Mouse (Mus musculus): ENCODE data around the gene Eid3.

Gene Eid3

DNA sequence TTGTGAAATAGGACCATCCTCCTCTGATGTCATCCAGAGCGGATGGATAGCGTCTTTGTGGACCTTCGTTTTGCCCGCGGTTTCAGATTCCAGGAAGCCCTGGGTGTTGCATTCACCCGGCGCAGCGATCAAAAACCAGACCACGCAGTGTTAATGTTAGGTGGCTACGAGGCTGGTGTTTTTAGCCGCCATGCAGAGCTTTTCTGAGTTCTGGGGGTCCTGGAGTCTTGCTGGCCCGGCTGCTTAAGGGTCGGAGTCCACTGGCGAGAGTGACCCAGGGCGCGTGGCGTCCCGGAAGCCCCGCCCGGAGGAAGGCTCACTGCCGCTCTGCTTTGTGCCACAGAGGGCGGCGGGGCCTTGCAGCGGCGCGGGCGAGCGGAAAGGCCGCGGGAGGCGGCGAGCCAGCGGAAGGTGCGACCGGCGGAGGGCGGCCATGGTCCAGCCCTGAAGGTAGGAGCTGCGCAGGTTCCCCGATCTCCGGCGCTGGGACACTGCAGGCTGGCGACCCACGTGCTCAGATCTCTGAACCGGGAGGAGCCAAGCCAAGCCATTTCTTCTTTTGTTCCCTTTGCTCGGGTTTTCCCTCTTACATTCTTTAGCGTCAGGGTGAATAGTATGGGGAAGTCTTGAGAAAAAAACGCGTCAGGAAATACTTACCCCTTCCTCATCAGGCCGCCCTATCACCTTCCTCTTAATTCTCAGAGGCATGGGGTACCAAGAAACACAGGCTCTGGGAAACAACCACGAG lies 6.1 kb upstream of the Eid3 start:
- in situ Hi-C loops (cut with MboI, MseI) = loop anchor here (5.0 kb wide), 2 partner anchors 48 to 813 kb away; partner anchors contain the start of gene Zfp873

DNA sequence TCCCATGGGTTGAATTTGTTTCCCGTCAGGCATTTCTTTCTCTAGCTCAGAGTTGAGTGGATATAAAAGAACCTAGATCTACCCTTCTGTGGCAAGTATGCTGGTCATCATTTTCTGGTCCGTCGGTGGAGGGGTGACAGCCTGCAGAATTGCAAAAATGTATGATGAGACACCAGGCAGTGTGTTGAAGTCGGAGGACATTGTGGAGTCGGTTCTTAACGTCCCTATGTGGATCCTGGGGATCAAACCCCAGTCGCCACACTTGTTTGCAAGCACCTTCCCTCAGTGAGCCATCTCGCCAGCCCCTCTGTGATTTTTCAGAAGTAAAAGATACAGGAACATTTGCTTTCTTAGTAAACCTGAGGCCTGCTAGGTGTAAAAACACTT lies 5.5 kb upstream of the Eid3 start:
- in situ Hi-C loops (cut with MboI, MseI) = loop anchor here (5.0 kb wide), 2 partner anchors 49 to 814 kb away; partner anchors contain the start of gene Zfp873

DNA sequence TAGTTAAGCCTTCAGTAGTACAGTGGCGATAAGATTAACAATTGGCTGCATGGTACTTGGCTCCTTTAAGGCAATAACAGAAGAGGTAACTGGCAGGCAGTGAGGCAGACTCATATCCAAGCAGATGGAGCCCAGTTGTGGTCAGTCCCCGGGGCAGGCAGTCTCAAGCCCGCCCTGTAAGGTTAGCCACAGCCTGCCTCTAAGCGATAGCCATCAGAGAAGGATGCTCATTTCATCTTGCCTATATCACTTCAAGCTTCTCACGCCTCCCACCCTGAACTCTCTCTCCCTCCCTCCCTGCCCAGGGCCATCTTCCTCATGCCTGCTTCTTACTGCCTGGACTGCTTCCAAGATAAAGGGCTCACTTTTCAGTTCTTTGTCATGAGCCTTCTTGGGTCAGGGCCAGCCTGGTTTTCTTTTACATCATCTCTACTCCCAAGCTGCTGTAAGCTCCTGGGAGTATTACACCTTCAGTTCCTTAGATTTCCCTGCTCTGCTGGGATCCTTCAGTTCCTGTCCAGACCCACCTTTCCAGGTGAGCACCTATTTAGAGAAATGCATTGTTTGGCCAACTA lies 3.2 kb upstream of the Eid3 start:
- in situ Hi-C loops (cut with MboI, MseI) = loop anchor here (5.0 kb wide), 2 partner anchors 51 to 816 kb away; partner anchors contain the start of gene Zfp873

DNA sequence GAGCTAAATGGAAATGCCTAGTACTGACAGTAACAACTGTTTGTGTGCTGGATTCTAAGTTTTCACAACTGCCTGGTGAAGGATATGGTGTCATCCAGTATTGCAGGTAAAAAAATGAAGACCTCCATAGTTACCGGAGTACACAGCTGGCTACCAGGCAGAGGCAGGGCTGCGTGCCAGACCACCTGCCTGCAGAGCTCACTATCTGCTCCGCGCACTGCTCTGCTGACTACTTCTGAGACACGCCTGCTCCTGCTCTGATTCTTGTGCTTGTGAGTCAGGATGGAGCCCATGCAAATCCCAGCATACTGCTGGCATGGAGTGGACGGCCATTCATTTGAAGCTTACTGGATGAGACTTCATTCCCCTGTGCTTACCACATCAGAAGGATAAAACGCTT lies 2.6 kb upstream of the Eid3 start:
- in situ Hi-C loops (cut with MboI, MseI) = loop anchor here (5.0 kb wide), 2 partner anchors 52 to 817 kb away; partner anchors contain the start of gene Zfp873

DNA sequence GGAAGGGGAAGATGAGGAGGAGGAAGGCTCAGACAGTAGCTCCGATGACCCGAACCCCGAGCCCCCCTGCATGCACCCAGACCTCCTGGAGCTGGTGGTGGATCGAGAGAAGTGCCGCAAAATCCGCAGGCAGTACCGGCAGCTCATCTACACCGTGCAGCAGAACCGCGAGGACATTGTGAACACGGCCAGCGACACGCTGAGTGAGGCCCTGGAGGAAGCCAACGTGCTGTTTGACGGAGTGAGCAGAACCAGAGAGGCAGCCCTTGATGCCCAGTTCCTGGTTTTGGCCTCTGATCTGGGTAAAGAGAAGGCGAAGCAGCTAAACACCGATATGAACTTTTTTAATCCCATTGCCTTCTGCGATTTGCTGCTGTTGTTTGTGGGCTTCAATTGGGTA lies 406 bp downstream of the Eid3 start:
- in situ Hi-C loops (cut with MboI, MseI) = loop anchor here (5.0 kb wide), 1 partner anchor 105 kb away; the partner anchor contains the start of gene Nfyb

DNA sequence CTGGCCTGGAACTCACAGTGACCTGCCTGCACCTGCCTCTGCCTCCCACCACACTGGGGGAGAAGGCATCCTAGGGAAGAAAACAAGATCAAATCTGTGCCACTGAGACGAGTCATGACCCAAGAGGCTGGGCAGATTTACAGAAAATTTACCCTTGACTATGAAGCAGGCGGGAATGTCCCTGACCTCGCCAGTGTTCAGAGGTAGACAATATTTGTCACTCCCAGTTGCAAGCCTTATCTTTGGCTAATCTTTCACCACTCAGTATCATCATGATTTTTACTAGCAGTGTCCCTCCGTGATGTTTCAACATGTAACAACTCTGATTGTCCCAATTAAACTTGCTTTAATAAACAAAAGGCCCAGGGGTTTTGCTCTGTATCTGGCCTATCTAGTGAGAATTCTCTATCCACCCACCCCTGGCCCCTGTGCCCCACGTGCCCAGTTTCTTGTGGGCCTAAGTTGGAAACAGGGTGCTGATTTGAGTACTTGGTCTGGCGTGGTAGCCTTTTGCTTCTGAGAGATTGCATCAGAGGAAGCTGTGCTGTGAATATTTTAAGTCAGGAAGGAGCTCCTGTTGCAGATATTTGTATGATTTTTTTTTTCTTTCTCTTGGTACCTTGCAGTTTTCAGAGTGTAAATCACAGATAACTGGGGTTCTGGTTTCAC lies 2.1 kb downstream of the Eid3 start:
- in situ Hi-C loops (cut with MboI, MseI) = loop anchor here (5.0 kb wide), 1 partner anchor 106 kb away; the partner anchor contains the start of gene Nfyb

DNA sequence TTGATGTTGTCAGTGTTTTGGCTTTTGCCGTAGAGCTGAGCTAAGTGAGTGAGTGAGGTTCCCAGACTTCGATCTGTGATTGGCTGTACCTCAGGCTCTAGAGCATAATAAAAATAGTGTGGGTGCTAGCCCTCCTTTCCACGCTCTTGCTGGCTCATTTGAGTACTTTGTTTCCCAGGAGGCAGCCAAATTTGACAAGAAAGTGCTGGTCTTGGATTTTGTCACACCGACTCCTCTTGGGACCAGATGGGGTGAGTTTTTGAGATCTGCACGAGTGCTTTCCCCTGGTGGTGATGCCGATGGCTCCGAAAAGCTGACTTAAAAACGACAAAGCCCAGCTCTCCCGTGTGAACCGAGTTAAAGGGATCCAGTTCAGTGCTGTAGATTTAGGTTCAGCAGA lies 9.0 kb downstream of the Eid3 start:
- in situ Hi-C loops (cut with MboI, MseI) = loop anchor here (5.0 to 10.0 kb wide), 2 partner anchors 218 to 641 kb away; no protein-coding TSS in a partner anchor

DNA sequence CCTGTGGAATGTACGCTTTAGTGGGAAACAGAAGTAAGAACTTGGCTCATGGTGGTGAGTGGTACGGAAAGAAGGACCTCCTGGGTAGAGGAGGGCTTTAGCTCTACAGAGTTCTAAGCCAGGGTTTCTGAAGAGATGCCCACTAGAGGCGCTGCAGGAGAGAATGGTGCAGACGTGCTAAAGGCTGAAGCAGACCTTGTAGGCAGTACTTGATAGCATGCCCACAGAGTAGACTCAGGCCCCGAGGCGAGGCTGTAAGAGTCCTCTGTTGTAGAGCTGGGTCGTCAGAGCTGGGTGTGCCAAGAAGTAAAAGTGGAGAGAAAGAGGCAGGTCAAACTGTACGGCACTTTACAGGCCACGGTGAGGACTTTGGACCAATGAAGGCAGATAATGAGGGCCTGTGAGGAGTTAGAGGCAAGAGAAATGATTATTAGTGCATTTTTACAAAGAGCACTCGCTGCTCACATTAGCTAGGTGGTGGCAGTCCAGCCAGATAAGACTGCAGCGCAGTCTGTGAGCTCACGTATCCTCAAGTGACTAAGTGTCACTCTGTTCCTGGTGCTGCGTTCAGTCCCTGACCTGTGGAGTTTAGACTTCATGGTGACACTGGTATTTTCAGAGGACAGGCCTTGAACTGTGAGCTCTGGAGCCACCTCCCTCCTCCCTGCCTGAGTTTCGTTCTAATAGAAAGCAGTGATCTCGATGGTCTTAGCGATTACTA lies 9.8 kb downstream of the Eid3 start:
- in situ Hi-C loops (cut with MboI, MseI) = loop anchor here (5.0 to 10.0 kb wide), 2 partner anchors 219 to 641 kb away; no protein-coding TSS in a partner anchor

DNA sequence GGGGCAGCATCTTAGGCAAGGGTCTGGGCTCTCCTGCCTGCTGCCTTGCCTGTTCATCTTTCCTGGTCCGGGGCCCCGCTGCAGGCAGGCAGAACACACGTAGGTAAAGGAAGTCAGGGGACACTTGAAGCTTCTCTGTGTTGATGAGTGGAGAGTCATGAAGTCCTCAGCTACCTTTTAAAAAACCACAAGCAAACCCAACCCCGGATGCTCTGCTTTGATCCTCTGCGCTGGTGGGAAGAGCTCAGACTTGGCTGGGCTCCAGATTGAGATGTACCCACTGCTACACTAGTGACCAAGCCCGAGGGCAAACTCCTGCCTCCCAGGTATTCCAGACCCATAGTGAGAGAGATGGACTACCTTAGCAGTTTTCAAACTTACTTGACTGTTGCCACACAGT lies 20.9 kb downstream of the Eid3 start:
- in situ Hi-C loops (cut with MboI, MseI) = no loop called here

DNA sequence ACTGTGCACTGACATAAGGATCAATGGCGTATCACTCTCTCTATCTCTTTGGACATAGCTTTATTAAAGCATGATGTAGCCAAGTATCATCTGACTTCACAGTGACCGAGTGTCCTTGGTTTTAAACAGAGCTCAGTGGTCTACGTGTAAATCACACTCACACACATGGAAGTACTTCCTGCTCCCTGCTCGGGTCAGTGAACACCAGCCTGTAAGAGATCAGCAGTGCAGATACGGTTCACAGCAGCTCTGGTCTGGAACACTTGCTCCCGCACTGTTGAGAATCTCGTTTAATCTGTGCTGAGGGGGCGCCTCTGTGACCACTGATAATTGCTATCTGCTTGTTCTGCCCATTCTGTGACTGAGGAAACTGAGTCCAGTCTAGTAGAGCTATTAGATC lies 22.1 kb downstream of the Eid3 start:
- in situ Hi-C loops (cut with MboI, MseI) = no loop called here

DNA sequence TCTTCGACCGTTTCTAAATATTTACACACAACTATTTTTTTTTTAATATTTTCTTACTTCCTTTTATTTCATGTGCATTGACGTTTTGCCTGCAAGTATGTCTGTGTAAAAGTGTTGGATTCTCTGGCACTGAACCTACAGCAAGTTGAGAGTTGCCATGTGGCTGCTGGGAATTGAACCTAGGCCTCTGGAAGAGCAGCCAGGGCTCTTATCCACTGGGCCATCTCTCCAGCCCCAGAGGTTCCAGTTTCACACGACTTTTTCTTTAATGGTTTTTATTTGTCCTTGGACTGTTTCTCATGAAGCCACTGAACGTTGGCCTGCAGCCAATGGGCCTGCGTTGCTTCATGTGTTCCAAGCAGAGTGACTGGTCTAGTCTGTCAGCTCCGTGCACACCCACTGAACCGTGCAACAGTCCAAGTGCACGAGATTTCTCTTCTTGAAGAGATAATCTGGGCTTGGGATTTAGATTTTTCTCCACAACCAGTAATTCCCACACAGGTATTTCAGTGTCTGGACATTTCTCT lies 23.1 kb downstream of the Eid3 start:
- in situ Hi-C loops (cut with MboI, MseI) = no loop called here

DNA sequence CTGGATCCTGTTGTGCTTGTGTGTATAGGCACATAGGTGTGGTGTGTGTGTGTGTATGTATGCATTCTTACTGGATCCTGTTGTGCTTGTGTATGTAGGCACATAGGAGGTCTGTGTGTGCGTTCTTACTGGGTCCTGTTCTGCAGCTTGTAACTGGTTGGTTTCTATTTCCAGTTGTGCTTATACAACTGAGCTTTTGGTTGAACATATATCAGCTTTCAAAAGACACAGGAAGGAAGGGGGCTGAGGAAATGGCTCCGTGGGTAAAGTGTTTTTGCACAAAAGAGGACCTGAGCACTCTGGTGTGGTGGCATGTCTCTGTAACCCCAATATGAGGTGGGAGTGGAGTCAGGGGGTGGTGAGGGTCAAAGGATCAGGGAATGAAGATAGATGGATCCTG lies 24.5 kb downstream of the Eid3 start:
- in situ Hi-C loops (cut with MboI, MseI) = no loop called here

DNA sequence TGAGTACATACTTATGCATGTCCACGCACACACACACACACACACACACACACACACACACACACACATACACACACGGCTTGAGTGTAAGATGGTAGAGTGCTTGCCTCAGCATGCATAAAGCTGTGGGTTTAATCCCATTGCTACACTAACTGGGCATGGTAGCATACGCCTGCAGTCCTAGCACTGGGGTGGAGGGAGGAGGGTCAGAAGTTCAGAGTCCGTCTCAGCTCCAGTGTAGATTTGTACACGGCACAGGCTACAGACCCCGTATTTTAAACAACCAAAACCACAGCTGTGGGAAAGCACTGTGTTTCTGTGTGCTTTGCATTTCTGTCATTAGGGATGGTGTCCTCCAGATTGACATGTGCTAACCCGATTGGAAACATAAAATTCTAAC lies 25.0 kb downstream of the Eid3 start:
- in situ Hi-C loops (cut with MboI, MseI) = no loop called here

DNA sequence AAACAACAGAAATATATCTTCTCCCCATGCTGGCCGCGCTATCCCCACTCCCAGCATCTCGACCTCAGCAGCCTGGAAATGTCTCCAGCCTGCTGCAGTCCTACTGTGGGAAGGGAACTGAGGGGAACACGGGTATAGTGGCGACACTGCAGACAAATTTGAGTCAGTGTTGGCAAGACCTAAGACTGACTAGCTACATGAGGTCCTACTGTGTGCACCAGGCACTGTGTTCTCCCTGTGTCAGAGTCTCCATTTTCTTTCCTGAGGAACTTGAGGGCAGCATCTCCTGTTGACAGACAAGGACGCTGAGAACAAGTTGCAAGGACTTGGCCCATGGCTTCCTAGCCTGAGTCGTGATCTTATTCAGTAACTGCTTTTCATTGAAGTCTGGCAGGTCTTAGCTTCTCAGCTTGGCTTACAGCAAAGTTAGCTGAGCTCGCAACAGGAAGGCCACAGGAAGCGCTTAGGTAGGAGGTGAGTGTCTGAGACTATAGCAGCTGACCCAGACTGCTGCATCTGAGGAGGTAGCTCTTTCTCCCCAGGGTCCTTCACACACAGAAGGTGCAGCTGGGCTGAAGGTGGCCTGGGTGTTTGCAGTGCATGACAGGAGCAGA lies 26.1 kb downstream of the Eid3 start:
- in situ Hi-C loops (cut with MboI, MseI) = no loop called here

DNA sequence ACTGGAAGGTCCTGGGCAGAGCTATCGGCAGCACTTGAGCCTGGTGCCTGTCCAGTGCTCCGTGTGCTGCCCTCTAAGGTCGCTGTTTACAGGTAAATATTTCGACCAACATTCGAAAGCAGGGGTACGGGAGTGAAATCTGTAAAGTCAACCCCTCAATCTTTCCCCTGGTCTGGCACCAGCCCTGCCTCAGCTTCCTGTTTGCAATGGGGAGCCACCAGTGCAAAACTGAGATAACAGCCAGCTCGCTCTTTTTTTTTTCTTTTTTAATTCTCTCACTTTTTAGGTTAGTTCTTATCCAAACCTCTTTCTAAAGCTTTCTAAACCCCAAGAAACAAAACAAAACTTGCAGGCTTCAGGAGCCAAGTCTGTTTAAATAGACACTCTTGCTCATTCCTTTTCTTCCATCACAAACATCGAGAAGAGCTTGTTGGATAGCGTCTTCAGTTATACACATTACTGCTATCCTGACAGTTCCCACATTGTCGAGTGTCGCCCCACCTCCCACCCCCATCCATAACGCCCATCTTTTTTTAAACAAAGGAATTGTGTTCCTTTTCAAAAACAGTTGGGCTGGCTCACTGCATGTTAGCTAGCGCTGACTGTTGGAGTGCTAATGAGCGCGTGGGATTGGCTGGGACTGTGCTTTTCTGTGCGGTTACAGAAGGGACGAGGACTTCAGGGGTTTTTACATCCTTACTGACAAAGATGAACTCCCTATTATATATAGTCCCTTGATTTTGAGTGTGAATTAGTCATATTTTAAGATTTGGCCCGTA lies 27.6 kb downstream of the Eid3 start:
- in situ Hi-C loops (cut with MboI, MseI) = no loop called here

DNA sequence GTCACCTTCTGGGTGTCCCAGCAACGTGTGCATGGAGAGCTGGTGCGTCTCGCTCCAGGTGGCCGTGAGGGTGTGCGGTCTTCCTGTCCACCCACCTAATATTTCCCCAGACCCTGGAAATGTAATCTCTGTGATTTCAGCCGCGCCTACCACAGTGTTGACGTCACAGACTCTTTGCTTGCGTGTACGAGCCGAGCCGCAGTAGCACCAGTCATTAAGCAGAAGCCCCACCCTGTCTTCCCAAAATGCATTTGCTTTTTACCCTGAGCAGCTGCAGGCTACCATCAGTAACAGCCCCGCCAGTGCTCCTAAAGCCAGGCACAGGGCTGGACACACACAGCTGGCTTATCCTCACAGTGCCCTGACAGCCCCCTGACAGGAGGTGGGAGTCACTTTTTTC lies 31.5 kb downstream of the Eid3 start:
- in situ Hi-C loops (cut with MboI, MseI) = no loop called here

DNA sequence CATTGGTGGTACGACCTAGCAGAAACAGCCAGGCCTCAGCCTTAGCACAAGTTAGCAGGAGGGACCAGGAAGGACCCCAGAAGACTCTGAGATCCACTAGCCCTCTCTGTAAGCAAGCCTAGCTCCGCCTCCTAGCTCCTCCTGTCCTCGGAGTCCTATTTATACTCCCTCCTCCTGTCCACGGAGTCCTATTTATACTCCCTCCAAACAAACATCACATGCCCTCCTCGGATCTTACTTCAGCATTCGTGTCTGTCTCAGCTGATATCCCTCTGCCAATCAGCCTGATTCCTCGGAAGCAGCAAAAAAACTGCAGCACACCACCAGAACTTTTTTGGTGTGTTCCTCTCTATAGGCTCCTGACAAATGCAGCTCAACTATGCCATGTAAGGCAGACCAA lies 32.5 kb downstream of the Eid3 start:
- in situ Hi-C loops (cut with MboI, MseI) = no loop called here

DNA sequence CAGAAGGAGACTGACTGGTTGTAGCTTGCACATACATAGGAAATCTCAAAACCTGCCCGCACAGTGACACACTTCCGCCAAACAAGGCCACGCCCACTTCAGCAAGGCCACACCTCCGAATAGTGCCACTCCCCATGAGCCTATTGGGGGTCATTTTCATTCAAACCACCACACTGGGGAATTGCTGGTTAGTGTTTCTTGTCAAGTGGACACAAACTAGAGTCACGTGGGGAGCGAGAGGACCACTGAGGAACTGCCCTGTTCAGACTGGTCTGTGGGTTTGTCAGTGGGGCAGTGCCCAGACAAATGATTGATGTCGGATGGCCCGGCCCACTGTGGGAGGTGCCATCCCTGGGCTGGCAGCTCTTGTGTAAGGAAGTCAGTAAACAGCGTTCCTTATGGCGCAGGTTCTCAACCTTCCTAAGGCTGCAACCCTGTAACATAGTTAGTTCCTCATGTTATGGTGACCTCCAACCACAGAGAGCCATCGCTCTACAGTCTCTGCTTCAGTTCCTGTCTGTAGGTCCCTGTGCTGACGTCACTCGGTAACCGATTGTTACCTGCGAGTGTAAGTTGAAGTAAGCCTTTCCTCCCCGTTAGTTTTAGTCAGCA lies 33.5 kb downstream of the Eid3 start:
- in situ Hi-C loops (cut with MboI, MseI) = loop anchor here (5.0 to 10.0 kb wide), 2 partner anchors 292 to 635 kb away; partner anchors contain the start of gene Aldh1l2

DNA sequence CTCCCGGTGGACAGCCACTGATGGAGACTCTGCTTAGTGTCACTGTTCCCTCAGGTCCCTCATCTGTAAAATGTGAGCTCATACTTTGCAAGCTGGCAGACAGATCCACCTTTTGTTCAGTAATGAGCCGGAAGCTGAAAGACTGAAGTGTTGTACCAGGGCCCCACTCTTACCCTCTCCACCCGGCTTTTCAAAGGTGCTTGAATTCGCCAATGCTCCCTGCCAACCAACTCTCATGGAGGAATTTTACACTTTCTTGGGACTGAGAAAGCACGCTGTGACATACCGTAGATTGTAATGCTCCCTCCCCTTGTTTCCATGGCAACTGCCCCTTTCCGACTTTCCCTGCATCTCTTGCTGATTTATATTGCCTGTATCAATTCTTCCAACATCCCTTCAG lies 34.1 kb downstream of the Eid3 start:
- in situ Hi-C loops (cut with MboI, MseI) = loop anchor here (5.0 to 10.0 kb wide), 2 partner anchors 292 to 634 kb away; partner anchors contain the start of gene Aldh1l2

DNA sequence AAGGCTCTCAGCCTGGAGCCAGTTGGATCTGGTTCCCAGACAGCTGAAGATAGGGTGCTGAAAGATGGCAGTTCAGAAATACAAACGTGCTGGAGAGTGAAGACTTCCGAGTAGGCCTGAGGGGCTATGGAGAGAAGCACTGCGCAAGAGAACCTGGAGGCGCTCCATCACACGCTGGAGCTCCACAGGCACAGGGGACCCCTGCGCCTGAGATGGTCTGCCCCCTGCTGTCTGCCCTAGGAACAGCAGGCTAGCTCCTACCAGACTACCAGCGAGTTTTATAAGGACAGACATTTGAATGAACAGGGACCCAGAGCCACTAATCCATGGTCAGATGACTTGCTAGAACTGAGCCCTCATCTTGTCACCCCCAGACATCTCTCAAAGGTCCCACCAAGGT lies 35.0 kb downstream of the Eid3 start:
- in situ Hi-C loops (cut with MboI, MseI) = loop anchor here (5.0 to 10.0 kb wide), 2 partner anchors 291 to 633 kb away; partner anchors contain the start of gene Aldh1l2

Data from T-helper 2 cell (primary cell).